Mouse (Mus musculus) urinary bladder, adult 2 months (tissue): ENCODE data around the gene Nop14. TPM values are rescaled to one million over a fixed set of nuclear protein-coding genes. Genes with fewer than 3 reads are reported as not detected.
"Not testable (repeated sequence)": the region's sequence is repeated elsewhere in the genome, so short reads cannot be mapped to it uniquely, and the experiment has no call there.

Source experiments
- DNase-seq: peaks from one replicate; pipeline ENCODE4 v3.0.0; 2022; ENCODE audit warnings: low spot score
- polyA plus RNA-seq: library from polyadenylated mRNA; depleted of rRNA; stranded (reverse); fragments of >200 nt; gene quantifications from 2 replicates; pipeline ENCODE4 v1.2.3, GENCODE M21; 2012; rRNA removed

Gene Nop14
- polyA plus RNA-seq, 1 experiment = 20.0 TPM

GRCm38 (mm10) chr5:34632996-34633395 is 27.0 kb downstream of the Nop14 start:
- no peak for DNase-seq

- DNase-seq = no peak
Measured at GRCm38 (mm10) chr5:34609966-34610365, 50.0 kb downstream of the Nop14 start.

- no peak for DNase-seq
Measured at GRCm38 (mm10) chr5:34608226-34608625, 51.7 kb downstream of the Nop14 start.

GRCm38 (mm10) chr5:34607100-34607880 is 52.7 kb downstream of the Nop14 start:
- DNase-seq = no peak

GRCm38 (mm10) chr5:34604576-34604975 is 55.4 kb downstream of the Nop14 start:
- DNase-seq = no peak

- no peak for DNase-seq
Measured at GRCm38 (mm10) chr5:34593202-34593727, 66.7 kb downstream of the Nop14 start.

- DNase-seq = no peak
Measured at GRCm38 (mm10) chr5:34592666-34593065, 67.3 kb downstream of the Nop14 start.

- not testable (repeated sequence) for DNase-seq
Measured at GRCm38 (mm10) chr5:34592224-34592623, 67.7 kb downstream of the Nop14 start.

- no peak for DNase-seq
Measured at GRCm38 (mm10) chr5:34591388-34592004, 68.5 kb downstream of the Nop14 start.

GRCm38 (mm10) chr5:34590702-34591101 is 69.2 kb downstream of the Nop14 start:
- no peak for DNase-seq

GRCm38 (mm10) chr5:34590059-34590458 is 69.9 kb downstream of the Nop14 start:
- DNase-seq = no peak

Other genes with a start within 250 kb of the Nop14 start
- 39.9 and 43.9 TPM in 2 replicates for gene Tnip2, start 146.2 kb downstream of the Nop14 start, polyA plus RNA-seq
- gene Sh3bp2, start 134.3 kb downstream of the Nop14 start, polyA plus RNA-seq = 7.5 and 7.8 TPM in 2 replicates
- 232 and 250 TPM in 2 replicates for gene Add1, start 86.5 kb downstream of the Nop14 start, polyA plus RNA-seq
- 74.3 and 104 TPM in 2 replicates for gene Mfsd10, start 22.9 kb downstream of the Nop14 start, polyA plus RNA-seq
- gene Grk4, start 231 bp upstream of the Nop14 start, polyA plus RNA-seq = 4.5 and 8.7 TPM in 2 replicates
- 12.8 and 13.0 TPM in 2 replicates for gene Htt, start 101.6 kb upstream of the Nop14 start, polyA plus RNA-seq
- gene Msantd1, start 247.9 kb upstream of the Nop14 start, polyA plus RNA-seq = 3.3 and 3.8 TPM in 2 replicates